Mouse (Mus musculus): ENCODE measurements around the gene Tpgs1. TPM values are rescaled to one million over a fixed set of nuclear protein-coding genes. Genes with fewer than 3 reads are reported as not detected.

Gene Tpgs1
- polyA plus RNA-seq, 1 experiment from 2014 or later, result 72.3 TPM

DNA sequence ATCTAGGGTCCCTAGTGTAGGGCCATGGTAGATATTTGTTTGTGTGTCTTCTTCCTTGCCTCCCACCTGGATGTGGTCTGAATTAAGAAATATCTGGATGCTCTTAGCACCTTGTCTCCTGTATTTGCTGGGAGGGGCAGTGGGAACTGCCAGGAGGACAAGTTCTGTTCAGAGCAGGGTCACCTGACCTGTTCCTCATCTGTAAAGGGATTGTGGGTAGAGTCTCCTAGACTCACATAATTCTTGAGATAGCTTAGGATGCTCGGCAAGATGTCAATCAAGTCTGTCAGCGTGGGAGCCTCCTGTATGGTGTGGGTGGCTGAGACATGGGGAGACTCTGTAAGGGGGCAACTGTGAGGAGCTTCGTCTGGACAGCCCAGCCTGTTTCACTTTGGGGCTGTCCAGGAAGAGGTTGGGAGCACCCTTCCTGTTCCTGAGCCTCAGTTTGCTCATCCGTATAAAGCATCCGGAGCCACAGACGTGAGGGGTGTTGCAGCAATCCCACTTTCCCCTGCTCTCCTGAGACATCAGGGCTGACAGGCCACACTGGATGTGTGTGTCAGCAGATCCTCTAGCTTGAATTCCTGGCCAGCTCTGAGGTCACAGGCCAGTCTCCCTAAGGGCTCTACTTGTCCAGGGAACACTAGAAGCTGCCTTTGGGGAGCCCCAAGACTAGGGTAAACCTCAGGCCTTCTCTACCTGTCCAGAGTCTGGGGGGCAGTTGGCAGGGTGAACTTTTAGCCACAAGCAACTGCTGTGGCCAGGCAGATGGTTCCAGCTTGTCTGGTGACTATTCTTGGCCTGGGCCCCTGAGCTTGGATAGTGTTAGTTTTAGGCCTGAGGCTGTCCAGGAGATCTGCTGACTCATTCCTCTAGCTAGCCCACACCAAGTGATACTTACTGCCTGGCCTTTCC lies 14.8 kb downstream of the Tpgs1 start:
- ATAC-seq (ENCODE audit: low FRiP score, low read depth), result no peak
- Histone ChIP-seq H3K27me3 (peaks cover 3% of the 10 kb centered on the region; the same call in 1 of the 2 replicates), H3K9ac (replicated peaks) (peak overlapping the region; percentile 87; the same call in 1 of the 2 replicates), H3K36me3 (peaks cover 50% of the 10 kb centered on the region), H3K27ac (replicated peaks) (no peak overlapping the region), H3K9me3 (no peaks in the 10 kb centered on the region), H3K4me3 (peak overlapping the region; percentile 92), H3K4me2 (replicated peaks) (peak overlapping the region; percentile 83), H3K4me1 (peaks cover 23% of the 10 kb centered on the region)
- 87% methylated on average over 6 of the region's 6 CpGs for WGBS

DNA sequence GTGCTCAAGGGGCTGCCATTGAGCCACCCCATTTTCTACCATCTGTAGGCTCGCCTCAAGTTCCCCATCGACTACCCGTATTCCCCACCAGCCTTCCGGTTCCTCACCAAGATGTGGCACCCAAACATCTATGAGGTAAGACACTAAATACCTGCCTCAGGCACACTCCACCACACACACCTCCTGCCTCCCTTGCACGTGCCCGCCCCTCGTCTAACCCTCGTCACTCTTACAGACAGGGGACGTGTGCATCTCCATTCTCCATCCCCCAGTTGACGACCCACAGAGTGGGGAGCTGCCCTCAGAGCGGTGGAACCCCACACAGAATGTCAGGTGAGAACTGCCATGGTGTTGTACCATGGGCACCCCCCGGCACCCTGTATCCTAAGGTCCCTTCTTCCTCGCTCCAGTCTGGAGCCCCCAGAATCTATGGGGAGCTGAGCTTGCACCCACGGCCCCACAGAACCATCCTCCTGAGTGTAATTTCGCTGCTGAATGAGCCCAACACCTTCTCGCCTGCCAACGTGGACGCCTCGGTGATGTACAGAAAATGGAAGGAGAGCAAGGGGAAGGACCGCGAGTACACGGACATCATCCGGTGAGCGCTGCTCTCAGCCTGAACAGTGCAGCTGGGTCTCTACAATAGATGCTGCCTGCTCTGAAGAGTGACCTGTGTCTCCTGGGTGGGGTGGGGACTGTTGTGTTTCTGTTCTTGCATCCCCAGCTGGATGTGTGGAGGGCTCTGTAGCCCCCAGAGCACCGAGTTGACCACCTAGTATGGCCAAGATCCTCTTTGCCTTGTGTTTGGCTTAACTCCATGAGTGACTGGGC lies 15.8 kb downstream of the Tpgs1 start:
- H3K27me3 ChIP-seq, result 0 out of 2 replicates have a peak, but pooled peaks cover 3% of the 10 kb centered on the region
- H3K4me1 ChIP-seq, result peaks cover 23% of the 10 kb centered on the region
- ATAC-seq (ENCODE audit: low FRiP score, low read depth), result no peak
- no peak overlapping the region for H3K4me2 ChIP-seq (replicated peaks)
- H3K9me3 ChIP-seq, result no peaks in the 10 kb centered on the region
- peaks cover 55% of the 10 kb centered on the region for H3K36me3 ChIP-seq
- H3K4me3 ChIP-seq, result 0 out of 2 replicates have a peak overlapping the region, but pooled peaks have one; percentile 1
- H3K9ac ChIP-seq (replicated peaks), result no peak overlapping the region
- WGBS, result 91% methylated on average over 25 of the region's 25 CpGs
- no peak overlapping the region for H3K27ac ChIP-seq (replicated peaks)

DNA sequence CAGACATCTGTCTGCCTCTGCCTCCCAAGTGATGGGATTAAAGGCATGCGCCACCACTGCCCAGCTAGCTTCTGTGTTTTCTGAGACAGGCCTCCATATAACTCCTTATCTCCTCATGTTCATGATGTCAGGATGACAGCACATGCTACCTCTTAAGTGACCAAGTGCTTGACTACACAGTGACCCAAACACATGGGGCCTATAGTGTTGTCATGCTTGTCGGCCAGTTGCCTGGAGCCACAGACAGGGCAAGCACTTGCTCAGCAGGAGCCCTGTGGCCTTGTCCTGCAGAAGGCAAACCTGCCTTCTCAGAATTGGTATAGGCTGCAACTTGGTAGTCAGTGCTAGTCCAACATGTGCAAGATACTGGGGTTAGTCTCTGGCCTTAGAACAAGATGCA lies 17.1 kb downstream of the Tpgs1 start:
- Histone ChIP-seq H3K4me2 (replicated peaks) (no peak overlapping the region), H3K9ac (replicated peaks) (no peak overlapping the region), H3K27me3 (no peaks in the 10 kb centered on the region), H3K4me1 (peaks cover 18% of the 10 kb centered on the region), H3K9me3 (no peaks in the 10 kb centered on the region), H3K4me3 (no peak overlapping the region), H3K36me3 (peaks cover 55% of the 10 kb centered on the region), H3K27ac (replicated peaks) (no peak overlapping the region)
- WGBS, result 93% methylated on average over 2 of the region's 2 CpGs
- ATAC-seq (ENCODE audit: low FRiP score, low read depth), result no peak

DNA sequence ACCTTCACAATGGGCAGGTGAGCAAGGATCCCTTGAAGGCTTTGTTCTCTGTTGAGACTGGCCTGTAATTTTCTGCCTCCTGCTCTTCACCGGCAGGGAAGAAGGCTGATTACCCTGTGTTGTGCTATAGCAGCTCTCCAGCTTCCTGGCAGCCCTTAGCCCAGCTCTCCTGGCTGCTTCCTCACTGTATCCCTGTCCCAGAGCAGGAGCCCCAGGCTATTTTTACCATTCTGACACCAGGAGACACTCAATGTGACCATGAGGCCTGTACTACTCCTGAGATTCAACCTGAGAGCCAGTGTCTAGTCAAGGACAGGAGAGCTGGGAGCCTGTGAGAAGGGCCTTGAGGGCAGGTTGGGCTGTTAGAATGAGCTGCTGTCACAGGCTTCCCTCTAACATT lies 17.5 kb downstream of the Tpgs1 start:
- ATAC-seq (ENCODE audit: low FRiP score, low read depth), result no peak
- H3K36me3 ChIP-seq, result peaks cover 55% of the 10 kb centered on the region
- no peak overlapping the region for H3K9ac ChIP-seq (replicated peaks)
- WGBS, result 85% methylated on average over 1 of the region's 1 CpGs
- H3K4me3 ChIP-seq, result no peak overlapping the region
- no peaks in the 10 kb centered on the region for H3K9me3 ChIP-seq
- peaks cover 17% of the 10 kb centered on the region for H3K4me1 ChIP-seq
- H3K27me3 ChIP-seq, result no peaks in the 10 kb centered on the region
- no peak overlapping the region for H3K4me2 ChIP-seq (replicated peaks)
- H3K27ac ChIP-seq (replicated peaks), result no peak overlapping the region

- no peaks in the 10 kb centered on the region for H3K27me3 ChIP-seq
- WGBS, result 97% methylated on average over 6 of the region's 6 CpGs
- peaks cover 6% of the 10 kb centered on the region; the same call in 1 of the 2 replicates for H3K9me3 ChIP-seq
- H3K4me3 ChIP-seq, result no peak overlapping the region
- H3K27ac ChIP-seq (replicated peaks), result no peak overlapping the region
- ATAC-seq (ENCODE audit: low FRiP score, low read depth), result no peak
- no peak overlapping the region for H3K4me2 ChIP-seq (replicated peaks)
- H3K4me1 ChIP-seq, result peaks cover 17% of the 10 kb centered on the region
- H3K36me3 ChIP-seq, result peaks cover 55% of the 10 kb centered on the region
- H3K9ac ChIP-seq (replicated peaks), result no peak overlapping the region
Observed at GRCm38 (mm10) chr10:79687513-79687912, 18.3 kb downstream of the Tpgs1 start.

DNA sequence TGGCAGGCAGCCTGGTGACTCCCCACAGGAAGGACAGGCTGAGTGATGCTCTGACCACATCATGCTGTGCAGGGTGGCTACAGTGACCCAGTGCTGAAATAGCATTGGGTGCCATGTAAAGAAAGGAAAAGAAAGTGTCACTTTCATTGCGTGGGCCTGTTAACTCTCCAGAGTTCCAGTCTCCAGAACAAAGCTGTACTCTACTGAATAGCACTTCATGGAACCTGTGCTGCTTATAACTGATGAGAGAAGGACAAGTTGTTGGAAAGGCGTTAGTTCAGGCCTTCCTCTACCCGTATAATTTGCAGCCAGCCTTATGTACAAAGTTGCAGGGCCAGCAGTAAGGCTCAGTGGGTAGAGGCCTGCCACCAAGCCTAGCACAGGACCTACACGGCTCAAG lies 19.6 kb downstream of the Tpgs1 start, which contains the start of gene Gzmm:
Gene Gzmm (plus strand): TSS at position 301 of the 400 bp plus-strand sequence.
- Histone ChIP-seq H3K9ac (replicated peaks) (no peak within 1 kb of the TSS), H3K9me3 (peaks cover 6% of the 10 kb centered on the region; the same call in 1 of the 2 replicates), H3K4me1 (peaks cover 6% of the 10 kb centered on the region), H3K27ac (replicated peaks) (no peak within 1 kb of the TSS), H3K36me3 (peaks cover 55% of the 10 kb centered on the region), H3K4me3 (no peak within 1 kb of the TSS), H3K4me2 (replicated peaks) (no peak within 1 kb of the TSS), H3K27me3 (no peaks in the 10 kb centered on the region)
- WGBS, result 80% methylated on average over 4 of the region's 4 CpGs
- ATAC-seq (ENCODE audit: low FRiP score, low read depth), result no peak

GRCm38 (mm10) chr10:79689178-79689577 lies 20.0 kb downstream of the Tpgs1 start:
- WGBS, result 93% methylated on average over 3 of the region's 3 CpGs
- ATAC-seq (ENCODE audit: low FRiP score, low read depth), result no peak
- H3K9ac ChIP-seq (replicated peaks), result no peak overlapping the region
- H3K27me3 ChIP-seq, result no peaks in the 10 kb centered on the region
- no peak overlapping the region for H3K4me2 ChIP-seq (replicated peaks)
- peaks cover 53% of the 10 kb centered on the region for H3K36me3 ChIP-seq
- H3K4me1 ChIP-seq, result peaks cover 1% of the 10 kb centered on the region; the same call in 1 of the 2 replicates
- H3K4me3 ChIP-seq, result no peak overlapping the region
- H3K9me3 ChIP-seq, result peaks cover 6% of the 10 kb centered on the region; the same call in 1 of the 2 replicates
- H3K27ac ChIP-seq (replicated peaks), result no peak overlapping the region

DNA sequence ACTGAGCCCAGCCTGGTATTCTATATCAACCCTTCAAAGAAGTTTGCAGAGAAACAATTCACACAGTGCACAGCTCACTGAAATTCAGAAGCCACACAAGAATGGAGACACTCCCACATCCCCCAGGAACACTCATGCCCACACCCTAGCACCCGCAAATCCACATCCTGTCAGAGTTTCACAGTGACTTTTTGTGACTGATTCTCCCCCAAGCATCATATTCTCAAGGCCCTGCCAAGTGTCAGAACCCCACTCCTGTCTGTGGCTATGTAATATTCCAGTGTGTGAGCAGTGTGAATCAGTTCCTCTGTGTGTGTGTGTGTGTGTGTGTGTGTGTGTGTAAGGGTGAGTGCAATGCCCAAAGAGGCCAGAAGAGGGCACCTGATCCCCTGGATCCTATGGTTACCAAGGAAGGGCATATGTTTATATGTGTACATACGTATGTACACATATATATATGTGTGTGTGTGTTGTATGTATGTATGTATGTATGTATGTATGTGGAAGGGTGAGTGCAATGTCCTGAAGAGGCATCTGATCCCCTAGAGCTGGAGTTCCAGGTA lies 22.9 kb downstream of the Tpgs1 start:
- no peaks in the 10 kb centered on the region; the same call in 1 of the 2 replicates for H3K4me1 ChIP-seq
- no peak overlapping the region for H3K27ac ChIP-seq (replicated peaks)
- no peak overlapping the region for H3K4me3 ChIP-seq
- ATAC-seq (ENCODE audit: low FRiP score, low read depth), result no peak
- peaks cover 25% of the 10 kb centered on the region for H3K36me3 ChIP-seq
- whole genome bisulfite sequencing, result 100% methylated on average over 2 of the region's 2 CpGs
- H3K4me2 ChIP-seq (replicated peaks), result no peak overlapping the region
- H3K9ac ChIP-seq (replicated peaks), result no peak overlapping the region
- peaks cover 6% of the 10 kb centered on the region; the same call in 1 of the 2 replicates for H3K9me3 ChIP-seq
- H3K27me3 ChIP-seq, result no peaks in the 10 kb centered on the region

GRCm38 (mm10) chr10:79693580-79694378 lies 24.6 kb downstream of the Tpgs1 start:
- no peak overlapping the region for H3K27ac ChIP-seq (replicated peaks)
- no peak overlapping the region for H3K9ac ChIP-seq (replicated peaks)
- no peaks in the 10 kb centered on the region; the same call in 1 of the 2 replicates for H3K4me1 ChIP-seq
- peaks cover 7% of the 10 kb centered on the region for H3K36me3 ChIP-seq
- no peak overlapping the region for H3K4me3 ChIP-seq
- H3K4me2 ChIP-seq (replicated peaks), result no peak overlapping the region
- H3K27me3 ChIP-seq, result no peaks in the 10 kb centered on the region
- H3K9me3 ChIP-seq, result peaks cover 6% of the 10 kb centered on the region; the same call in 1 of the 2 replicates
- 82% methylated on average over 12 of the region's 12 CpGs for WGBS
- no peak for ATAC-seq (ENCODE audit: low FRiP score, low read depth)

DNA sequence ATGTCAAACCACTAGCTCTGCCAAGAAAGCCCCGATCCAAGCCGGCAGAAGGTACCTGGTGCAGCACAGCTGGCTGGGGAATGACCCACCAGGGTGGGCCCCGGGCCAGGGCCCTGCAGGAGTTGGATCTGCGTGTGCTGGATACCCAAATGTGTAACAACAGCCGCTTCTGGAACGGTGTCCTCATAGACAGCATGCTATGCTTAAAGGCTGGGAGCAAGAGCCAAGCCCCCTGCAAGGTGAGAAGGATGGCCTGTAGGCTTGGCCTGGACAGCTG lies 25.1 kb downstream of the Tpgs1 start:
- 79% methylated on average over 6 of the region's 6 CpGs for WGBS
- H3K9me3 ChIP-seq, result peaks cover 6% of the 10 kb centered on the region; the same call in 1 of the 2 replicates
- H3K27ac ChIP-seq (replicated peaks), result no peak overlapping the region
- no peaks in the 10 kb centered on the region; the same call in 1 of the 2 replicates for H3K4me1 ChIP-seq
- H3K4me3 ChIP-seq, result no peak overlapping the region
- H3K9ac ChIP-seq (replicated peaks), result no peak overlapping the region
- H3K27me3 ChIP-seq, result no peaks in the 10 kb centered on the region
- ATAC-seq (ENCODE audit: low FRiP score, low read depth), result no peak
- H3K36me3 ChIP-seq, result peaks cover 2% of the 10 kb centered on the region
- H3K4me2 ChIP-seq (replicated peaks), result no peak overlapping the region

All from midbrain, embryonic 12.5 days (tissue).